Mouse (Mus musculus): ENCODE results near the gene Ascc1.

Gene Ascc1

DNA sequence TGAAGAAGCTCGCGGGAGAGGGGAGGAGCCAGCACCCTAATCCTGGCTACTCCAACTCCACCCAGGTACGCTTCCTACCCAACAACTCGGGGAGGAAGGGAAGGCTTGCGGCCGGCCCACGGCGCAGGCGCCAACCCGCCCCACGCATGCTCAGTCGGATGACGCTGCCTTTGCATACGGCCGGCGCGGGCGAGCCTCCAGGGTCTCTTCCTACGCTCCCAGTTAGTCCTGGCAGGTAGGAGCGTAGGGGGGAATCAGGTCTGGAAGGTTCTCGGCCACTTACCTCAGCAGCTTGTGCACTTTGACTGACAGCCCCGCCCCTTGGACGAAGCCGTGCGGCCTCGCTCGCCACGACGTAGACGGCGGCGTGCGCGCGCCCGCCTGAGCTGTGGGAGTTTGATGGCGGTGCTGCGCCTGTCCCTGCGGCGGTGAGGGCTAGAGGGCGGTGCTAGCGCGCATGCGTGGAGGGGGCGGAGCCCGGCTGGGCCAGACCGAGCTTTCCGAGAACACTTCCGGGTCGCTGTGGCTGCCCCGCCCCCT lies at the start of gene Ascc1, which contains the start of gene Anapc16:
Gene Ascc1 (plus strand): TSS at position 133 of the 540 bp plus-strand sequence.
Gene Anapc16 (minus strand): TSS at position 463 of the 540 bp plus-strand sequence.
- peak; percentile 94 for DNase-seq (ENCODE audit: low read depth, low spot score)

DNA sequence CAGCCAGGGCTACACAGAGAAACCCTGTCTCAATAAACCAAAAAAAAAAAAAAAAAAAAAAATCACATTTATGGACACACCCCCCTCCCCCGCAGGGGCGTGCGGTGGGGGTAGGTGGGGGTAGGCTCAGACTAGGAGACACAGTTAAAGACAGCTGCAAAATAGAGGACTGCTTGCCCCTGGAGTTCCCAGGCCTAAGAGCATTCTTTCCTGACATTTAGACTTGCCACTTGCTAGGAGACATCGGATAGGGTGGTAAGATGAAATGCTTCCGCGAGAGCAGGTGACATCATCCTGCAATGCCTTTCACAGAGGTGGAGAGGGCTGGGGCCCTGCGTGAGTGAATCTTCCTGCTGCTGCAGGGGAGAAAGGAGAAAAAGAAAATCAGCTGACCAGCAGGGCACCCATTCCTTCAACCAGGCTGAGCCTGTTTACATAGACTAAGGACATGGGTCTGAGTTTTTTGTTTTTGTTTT lies 49.0 kb upstream of the Ascc1 start:
- DNase-seq (ENCODE audit: low read depth, low spot score), result no peak

DNA sequence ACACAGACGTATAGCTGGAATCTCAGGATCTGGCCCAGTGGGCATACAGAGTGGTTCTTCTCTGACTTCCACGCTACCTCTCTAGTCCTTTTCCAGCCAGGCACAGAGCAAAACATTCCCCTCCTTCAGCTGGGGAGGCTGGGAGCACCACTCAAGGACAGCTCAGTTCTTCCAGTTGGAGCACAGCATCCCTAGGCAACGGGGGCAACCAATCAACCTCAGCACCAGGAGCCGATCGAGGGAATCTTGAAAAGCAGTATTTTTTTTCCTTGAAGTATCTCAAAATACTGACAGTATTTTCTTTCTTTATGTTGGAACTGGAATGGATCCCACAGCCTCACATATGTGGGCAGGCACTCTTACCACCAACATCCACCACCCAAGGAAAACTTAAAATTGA lies 45.9 kb upstream of the Ascc1 start:
- no peak for DNase-seq (ENCODE audit: low read depth, low spot score)

DNA sequence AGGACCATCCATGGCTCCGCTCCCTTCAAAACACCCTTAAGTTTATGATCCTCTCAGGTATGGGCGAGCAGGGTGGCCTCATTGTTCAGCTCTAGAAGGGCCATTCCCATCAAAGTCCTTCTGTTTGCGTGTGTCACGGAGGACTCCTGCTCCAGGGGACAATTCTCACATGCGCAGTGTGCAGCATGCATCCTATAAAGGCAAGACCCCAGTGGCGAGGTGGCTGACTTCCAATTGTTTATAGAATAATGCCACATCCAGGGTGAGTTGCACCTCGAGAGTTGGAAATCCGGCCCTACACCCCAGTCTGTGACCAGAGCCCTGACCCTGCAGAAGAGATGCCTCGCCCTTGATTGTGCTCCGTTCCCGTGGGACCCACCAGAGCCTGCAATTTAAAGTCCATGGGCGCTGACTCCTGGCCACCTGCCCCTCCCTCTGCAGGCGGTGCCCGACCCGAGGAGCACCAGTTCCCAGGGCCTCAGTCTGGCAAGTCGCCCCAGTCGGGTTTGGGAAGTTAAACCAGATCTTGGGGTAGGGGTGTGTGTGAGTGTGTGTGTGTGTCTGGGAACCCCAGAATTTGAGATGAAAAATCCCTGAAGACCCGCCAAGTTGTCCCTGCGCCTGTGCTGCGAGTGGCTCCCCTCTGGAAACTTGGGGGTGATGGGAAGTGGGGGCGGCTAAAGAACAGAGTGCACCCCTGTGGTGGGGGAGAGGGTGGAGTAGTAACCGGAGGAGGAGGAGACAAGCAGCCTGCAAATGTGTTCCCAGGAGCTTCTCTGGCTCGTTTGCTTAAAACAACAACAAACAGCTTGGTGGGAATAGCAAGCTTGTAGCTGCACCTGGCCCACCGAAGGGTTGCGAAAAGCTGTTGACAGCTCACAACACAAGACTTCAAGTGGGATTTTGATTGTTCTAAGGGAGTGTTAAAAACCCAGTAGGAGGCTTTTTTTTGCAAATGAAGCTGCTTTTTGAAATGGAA lies 45.1 kb upstream of the Ascc1 start:
- no peak for DNase-seq (ENCODE audit: low read depth, low spot score)

DNA sequence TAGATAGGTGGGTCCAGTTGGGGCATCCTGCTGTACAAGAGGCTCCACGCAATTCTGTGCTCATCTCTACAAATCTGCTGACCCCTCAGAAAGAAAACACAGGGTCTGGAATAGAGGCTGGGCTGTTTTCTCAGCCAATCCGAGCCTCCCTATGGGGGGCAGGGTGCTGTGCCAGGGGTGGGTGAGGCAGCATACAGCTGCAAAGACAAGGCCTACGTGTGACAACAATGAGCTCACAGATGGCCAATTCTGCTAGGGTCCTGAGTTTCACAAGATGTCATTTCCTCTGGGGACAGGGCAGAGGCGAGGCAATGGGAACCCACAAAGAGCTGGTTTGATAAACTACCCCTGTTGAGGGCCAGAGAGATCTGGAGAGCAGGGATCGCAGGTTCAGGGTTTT lies 44.1 kb upstream of the Ascc1 start:
- no peak for DNase-seq (ENCODE audit: low read depth, low spot score)

DNA sequence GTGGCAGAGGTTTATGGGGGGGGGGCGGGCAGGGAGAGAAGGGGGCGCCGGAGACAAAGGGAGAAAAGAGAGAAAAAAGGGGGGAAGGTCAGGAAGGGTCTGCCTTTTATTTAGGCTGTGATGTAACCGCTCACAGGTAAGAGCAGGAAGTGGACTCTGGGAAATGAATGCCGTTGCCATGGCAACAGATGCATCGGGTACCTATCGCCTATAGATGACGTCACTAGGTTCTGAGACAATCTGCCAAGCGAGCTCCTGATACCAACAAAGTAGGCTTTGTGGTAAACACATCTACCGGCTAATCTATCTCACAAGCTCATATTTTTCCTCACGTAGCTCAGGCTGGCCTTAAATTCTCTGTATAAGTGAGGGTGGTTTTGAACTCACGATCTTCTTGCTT lies 43.1 kb upstream of the Ascc1 start:
- DNase-seq (ENCODE audit: low read depth, low spot score), result no peak

DNA sequence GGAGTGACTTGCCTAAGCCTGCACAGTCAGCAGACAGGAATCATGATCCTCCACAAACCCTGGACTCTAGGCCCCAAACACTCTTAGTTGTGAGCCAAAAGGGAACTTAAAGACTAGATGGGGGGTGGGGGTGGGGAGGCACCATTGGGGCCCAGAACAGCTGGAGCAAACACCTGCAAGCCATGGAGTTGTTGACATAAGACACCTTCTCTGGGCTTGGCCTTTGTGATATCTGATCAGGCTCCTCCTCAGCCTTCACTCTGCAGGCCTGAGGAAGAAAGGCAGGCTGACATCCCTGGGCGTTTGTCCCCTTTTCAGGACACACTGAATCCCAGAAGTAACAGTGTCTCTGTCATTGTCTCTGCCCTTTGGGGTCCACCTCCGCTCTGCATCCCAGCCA lies 39.0 kb upstream of the Ascc1 start:
- no peak for DNase-seq (ENCODE audit: low read depth, low spot score)

DNA sequence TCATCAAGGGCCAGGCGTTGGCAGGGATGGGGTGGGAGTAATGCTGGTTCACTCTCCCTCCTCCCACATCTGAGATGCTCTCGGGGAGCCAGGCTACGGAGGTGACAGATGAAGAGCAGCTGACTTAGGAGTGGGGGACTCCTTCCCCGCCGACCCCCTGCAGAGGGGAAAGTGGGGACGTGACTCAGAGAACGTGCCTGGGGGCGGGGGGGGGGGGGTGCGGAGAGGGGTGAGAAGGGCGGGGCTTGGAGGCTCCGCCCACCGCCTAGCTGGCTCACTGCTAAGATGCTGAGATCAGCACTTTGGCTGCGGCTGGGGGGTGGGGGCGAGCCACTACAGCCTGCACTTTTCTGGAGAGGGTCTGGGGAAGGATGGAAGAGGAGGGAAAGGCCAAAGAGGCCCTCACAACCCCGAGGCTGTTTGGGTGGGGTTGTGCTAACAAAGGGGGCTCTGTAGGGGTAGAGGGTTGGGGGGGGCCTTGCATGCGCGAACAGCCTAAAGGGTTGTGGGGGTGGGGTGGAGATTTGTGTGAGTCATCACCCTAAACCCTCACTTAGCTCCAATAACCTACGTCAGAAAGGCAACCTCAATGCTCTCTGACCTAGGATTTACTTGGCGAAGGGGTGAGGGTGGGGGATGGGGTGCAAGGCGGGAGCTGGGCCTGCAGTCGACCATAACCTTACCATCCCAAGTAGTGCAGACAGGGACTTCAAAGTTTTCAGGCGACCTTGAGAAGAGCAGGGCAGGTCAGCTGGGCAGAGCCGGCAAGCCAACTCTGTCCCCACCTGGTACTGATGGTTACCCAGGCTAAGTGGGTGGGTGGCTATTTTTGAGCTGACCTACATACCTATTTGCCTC lies 37.9 kb upstream of the Ascc1 start:
- no peak for DNase-seq (ENCODE audit: low read depth, low spot score)

DNA sequence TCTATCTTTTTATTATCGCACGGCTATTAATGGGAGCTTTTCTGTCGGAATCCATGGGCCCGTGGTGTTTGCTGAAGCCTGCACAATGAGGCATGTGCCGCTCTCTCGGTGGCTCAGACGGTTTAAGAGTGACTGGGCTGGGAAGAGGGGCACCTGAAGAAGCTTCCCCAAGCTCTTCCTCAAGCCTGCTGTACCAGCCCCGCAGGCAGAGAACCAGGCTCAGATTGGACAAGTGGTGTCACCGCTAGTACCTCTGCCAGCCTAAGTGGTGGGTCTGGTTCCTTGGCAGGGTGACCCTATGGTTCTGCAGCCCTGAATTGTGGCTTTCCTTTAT lies 37.3 kb upstream of the Ascc1 start:
- DNase-seq (ENCODE audit: low read depth, low spot score), result no peak

DNA sequence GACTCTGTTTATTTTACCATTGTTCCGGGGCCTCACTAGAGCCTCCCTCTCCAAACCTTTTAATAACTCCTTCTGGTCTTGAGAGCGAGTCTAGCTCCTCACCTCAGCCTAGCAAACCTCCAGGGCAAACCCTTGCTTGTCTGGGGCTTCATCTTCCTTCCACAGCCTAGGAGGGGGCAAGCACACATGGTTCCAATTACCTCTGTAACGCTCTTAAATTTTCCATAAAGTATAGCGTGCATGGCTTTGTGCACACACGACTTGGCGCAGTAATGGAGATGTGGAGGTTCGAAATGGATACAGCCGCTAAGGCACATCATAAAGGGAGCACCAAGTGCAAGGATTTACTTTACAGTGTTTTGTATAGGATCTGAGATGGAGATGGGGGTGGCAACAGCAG lies 36.8 kb upstream of the Ascc1 start:
- DNase-seq (ENCODE audit: low read depth, low spot score), result no peak

DNA sequence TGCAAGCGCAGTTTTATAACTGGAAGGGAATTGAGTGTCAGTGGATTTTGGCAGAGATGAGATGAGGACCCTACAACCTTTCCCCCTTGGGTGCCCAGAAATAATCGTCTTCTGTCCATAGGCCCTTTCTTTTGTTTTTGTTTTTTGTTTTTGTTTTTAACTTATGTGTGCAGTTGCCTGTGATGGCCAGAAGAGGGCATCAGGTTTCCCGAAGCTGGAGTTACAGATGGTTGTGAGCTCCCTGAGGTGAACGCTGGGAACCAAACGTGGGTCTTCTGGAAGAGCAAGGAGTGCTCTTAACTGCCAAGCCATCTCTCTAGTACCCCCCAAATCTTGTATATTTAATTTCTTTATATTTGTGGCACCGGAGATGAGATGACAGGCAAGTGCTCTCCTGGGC lies 35.9 kb upstream of the Ascc1 start:
- DNase-seq (ENCODE audit: low read depth, low spot score), result no peak

DNA sequence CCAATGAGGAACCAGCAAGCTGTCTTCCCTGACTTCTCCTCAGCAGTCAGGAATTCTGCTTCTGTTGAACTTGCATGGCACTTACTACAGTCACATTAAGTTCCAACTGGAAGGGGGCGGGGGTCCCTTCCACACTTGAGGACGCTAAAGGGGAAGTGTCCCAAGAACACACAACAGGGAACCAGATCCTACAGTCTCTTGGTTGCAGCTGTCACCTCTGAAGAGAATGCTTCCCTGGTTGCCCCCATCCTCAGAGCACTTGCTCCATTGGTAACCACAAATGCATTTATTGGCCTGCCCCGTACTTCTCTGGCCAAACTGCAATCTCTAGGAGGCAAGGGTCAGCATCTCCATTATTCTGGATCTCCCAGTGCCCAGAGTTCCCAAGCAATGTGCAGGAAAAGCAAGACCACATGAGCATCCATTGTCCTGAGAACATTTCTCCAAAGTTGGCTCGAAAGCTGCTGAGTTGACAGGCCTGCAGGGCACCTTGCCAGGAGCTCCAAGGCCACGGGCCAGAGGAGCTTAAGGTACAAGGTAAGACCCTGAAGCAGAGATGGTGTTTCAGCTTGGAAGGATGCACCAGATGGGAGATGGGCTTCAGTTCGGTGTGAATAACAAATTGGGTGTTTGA lies 35.2 kb upstream of the Ascc1 start:
- no peak for DNase-seq (ENCODE audit: low read depth, low spot score)

DNA sequence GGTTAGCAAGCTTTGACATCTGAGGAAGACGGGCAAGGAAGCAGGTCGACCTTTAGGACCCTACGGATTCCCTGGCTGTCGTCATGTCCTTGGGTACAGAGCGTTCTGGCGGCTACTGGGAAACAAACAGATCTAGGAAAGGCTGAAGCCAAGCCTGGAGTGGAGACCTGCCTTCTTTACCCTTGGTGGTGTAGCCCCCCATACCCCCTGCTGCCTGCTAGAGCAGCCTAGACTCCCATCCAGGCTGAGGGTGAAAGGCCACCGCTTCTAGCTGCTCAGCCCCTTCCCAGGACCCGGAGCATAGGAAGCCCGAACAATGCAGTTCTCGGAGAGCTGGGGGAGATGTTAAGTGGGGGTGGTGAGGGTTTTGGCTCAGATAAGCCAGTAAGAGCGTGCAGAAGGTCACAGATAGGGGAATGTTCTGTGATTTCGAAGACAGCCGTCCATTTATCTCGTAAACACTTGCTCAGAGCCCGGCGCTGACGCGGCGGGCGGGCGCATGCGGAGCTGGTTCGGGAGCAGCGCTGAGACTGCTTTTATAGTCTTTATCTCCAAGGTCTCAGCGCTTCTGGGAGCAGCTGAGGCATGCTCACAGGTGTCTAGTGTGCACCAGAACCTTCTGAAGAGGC lies 32.7 kb upstream of the Ascc1 start:
- DNase-seq (ENCODE audit: low read depth, low spot score), result peak; percentile 53

DNA sequence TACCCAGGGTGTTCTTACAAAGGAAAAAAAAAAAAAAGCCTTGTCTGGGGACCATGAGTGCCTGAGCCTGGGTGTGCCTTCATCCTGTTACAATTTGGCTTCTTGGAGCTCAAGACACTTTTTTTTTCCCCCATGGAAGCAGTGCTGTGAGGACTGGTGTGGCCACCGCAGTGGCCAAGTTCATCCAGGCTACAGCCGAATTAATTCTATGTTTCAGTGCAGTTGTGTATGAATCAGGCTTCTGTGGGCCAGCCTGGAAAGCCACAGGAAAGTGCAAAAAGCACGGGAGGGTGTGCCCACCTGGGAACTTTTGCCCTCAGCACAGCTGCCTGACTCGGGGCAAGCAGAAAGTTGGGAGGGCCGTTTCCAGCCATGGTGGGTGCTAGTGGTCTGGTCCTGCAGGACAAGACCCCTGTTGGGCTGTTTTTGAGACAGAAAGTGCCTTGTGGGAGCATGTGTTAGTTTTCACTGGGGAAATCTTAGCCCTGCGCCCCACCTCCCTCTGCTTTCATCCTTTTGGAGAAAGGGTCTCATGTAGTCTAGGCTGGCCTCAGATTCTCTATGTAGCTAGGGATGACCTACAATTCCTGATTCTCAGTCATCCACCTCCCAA lies 32.0 kb upstream of the Ascc1 start:
- no peak for DNase-seq (ENCODE audit: low read depth, low spot score)

DNA sequence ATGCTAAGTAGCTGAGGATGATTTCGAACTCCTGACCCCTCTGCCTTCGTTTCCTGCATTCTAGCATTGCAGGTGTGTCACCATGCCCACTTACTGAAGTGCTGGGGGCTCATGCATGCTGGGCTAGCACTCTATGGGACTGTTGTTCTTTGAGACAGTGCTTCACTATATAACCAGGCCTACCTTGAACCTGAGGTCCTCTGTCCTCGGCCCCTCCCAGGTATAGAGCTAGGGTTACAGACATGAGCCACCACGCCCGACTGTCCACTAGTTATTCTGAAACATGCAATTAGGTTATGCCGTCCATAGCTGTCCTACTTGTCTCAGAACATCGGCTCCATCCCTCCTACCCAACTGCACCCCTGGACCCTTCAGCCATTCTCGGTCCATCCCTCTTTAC lies 30.8 kb upstream of the Ascc1 start:
- no peak for DNase-seq (ENCODE audit: low read depth, low spot score)

DNA sequence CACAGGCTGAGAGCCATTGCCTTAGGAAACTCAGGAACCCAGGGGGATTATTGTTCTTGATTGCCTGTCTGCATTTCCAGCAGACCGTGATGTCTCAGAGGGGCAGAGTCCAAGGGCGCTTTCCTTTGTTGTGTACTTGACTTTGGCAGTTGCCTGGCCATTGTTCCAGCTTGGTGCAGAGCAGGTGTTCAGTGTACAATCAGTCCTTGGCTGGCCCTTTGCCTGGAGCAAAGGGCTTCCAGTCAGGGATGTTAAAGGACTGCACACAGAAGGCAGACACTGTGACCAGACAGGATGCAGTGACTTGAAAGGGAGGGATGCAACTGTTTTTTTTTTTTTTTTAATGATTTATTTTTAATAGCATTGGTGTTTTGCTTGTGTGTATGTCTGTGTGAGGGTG lies 30.1 kb upstream of the Ascc1 start:
- no peak for DNase-seq (ENCODE audit: low read depth, low spot score)

DNA sequence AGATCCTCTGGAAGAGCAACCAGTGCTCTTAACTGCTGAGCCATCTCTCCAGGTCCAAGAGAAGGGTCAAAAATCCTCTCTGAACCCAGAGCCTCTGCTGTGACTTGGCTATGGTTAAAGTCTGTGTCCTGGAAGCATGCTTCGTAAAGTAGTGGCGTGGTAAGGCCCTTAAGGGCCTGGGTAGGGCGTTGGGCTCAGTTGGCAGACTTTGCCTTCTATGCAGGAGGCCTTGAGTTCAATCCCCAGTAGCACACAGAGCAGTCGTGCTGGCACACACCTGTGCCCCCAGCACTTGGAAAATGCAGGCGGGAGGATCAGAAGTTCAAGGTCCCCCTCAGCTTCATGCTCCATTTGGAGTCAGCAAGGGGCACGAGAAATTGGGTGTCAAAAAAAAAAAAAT lies 29.6 kb upstream of the Ascc1 start:
- DNase-seq (ENCODE audit: low read depth, low spot score), result no peak

DNA sequence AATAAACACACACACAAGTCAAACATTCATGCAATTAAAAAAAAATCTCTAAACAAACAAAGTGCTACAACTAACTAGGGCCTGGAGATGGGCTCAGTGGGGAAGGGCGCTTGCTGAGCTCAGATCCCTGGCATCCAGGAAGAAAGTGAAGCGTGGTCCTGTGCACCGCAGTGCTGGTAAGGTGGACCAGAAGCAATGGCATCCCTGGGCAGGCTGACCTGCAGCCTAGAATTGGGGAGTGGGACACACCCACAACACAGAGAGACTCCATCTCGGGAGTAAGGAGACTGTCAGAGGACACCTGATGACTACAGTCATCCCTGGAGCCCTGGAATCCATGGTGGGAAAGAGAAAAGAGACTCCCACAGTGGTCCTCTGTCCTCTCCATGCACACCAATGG lies 29.2 kb upstream of the Ascc1 start:
- no peak for DNase-seq (ENCODE audit: low read depth, low spot score)

DNA sequence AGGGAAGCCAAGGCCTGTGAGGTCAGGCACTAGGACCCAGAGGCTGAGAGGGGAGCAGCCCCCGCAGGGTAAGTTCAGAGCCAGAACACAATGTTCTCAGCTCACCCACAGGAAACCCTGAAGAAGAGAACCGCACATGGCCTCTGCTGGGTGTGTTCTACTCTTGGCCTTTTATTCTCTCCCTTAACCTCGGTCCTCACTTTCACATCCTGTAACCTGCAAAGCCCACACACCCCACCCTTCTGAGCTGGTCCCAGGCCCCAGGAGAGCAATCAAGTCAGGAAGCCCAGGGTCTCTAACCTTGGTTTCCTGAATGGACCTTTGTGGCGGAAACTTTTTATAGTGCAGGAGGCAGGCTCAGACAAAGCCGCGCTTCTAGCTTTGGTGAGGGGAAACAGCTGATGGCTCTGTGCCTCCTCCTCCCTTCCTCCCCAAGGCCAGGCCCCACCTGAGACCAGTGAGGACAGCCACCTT lies 28.4 kb upstream of the Ascc1 start:
- DNase-seq (ENCODE audit: low read depth, low spot score), result no peak

DNA sequence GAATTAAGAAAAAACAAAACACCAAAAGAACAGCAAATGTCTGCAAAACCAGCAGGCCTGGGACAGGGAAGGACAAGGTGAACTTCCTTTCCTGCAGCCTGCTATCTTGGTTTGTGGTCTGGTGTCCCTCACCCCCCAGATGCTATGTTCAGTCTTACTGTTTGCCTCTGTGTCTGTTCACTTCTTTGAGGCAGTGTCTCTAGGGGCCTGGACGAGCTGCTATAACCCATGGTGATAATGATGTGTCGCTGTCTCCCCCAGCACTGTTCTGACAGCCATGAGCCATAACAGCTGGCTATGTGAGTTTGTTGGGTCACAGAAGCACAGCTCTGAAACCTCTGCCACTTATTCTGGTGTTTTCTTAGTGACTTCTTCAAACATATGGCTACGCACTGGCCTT lies 27.8 kb upstream of the Ascc1 start:
- DNase-seq (ENCODE audit: low read depth, low spot score), result no peak

DNA sequence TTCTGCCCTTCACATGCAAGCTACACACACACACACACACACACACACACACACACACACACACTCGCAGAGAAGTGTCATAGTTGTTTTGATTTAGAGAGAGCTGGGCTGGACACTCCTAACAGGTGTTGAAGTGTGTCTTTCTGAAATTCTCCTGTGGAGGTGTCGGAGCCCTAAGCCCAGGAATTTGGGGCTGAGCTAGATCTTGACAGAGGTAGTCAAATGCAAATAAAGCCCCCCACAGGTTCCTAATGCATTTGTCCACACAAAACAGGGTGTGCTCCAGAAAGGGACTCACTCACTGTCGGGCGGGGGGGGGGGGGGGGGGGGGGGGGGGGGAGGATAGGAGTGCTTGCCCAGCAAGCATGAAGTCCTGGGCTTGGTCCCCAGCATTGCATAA lies 25.5 kb upstream of the Ascc1 start:
- DNase-seq (ENCODE audit: low read depth, low spot score), result no peak
